Mouse (Mus musculus) monocyte, adult 5-6 weeks (primary cell): ENCODE measurements around the gene Decr2. TPM values are rescaled to one million over a fixed set of nuclear protein-coding genes. Genes with fewer than 3 reads are reported as not detected.
A peak's percentile ranks its signal among the peaks of the same experiment; 100 is the strongest.
"Not testable (repeated sequence)": the region's sequence is repeated elsewhere in the genome, so short reads cannot be mapped to it uniquely, and the experiment has no call there.

Experiments used
- ATAC-seq: fragments of 153-309, 156-312 bp; replicated peaks from 2 replicates; pipeline ENCODE4 v1.8.0; 2017; ENCODE audit warnings: mild to moderate bottlenecking; ENCODE audit not compliant: low TSS enrichment, insufficient number of reproducible peaks, severe bottlenecking, poor library complexity, low FRiP score
- total RNA-seq: library from RNA; stranded (forward); fragments of 200-1000, 200-491, 200-594 nt; gene quantifications from 3 replicates; pipeline ENCODE4 v1.2.3, GENCODE M21; 2017

Gene Decr2
- total RNA-seq, 1 experiment from 2014 or later, result 7.7 TPM

GRCm38 (mm10) chr17:26114461-26114860 lies 24.3 kb upstream of the Decr2 start:
- not testable (repeated sequence) for ATAC-seq

- ATAC-seq, result no peak
Observed at GRCm38 (mm10) chr17:26114061-26114460, 23.9 kb upstream of the Decr2 start.

- peak; percentile 58 for ATAC-seq
Observed at GRCm38 (mm10) chr17:26113181-26113948, 23.2 kb upstream of the Decr2 start, which contains the start of gene Tmem8. Tmem8 (plus strand) TSS chr17:26113299.

- peak; percentile 40 for ATAC-seq
Observed at GRCm38 (mm10) chr17:26112751-26113150, 22.6 kb upstream of the Decr2 start.

GRCm38 (mm10) chr17:26111722-26112121 lies 21.6 kb upstream of the Decr2 start:
- ATAC-seq, result no peak

- ATAC-seq, result no peak
Observed at GRCm38 (mm10) chr17:26111024-26111423, 20.9 kb upstream of the Decr2 start.

- ATAC-seq, result no peak
Observed at GRCm38 (mm10) chr17:26110156-26110555, 20.0 kb upstream of the Decr2 start.

- no peak for ATAC-seq
Observed at GRCm38 (mm10) chr17:26105619-26106018, 15.5 kb upstream of the Decr2 start.

GRCm38 (mm10) chr17:26101478-26101877 lies 11.3 kb upstream of the Decr2 start:
- ATAC-seq, result no peak

- ATAC-seq, result no peak
Observed at GRCm38 (mm10) chr17:26100166-26100565, 10.0 kb upstream of the Decr2 start.

- not testable (repeated sequence) for ATAC-seq
Observed at GRCm38 (mm10) chr17:26099316-26099715, 9.2 kb upstream of the Decr2 start.

GRCm38 (mm10) chr17:26098461-26098860 lies 8.3 kb upstream of the Decr2 start:
- no peak for ATAC-seq

GRCm38 (mm10) chr17:26095121-26095740 lies 5.1 kb upstream of the Decr2 start, which contains the start of gene Nme4:
Nme4 (minus strand) TSS chr17:26095602.
- no peak for ATAC-seq

- ATAC-seq, result no peak
Observed at GRCm38 (mm10) chr17:26094531-26095110, 4.5 kb upstream of the Decr2 start.

GRCm38 (mm10) chr17:26087059-26087564 lies 3.0 kb downstream of the Decr2 start:
- no peak for ATAC-seq

- ATAC-seq, result no peak
Observed at GRCm38 (mm10) chr17:26080867-26081266, 9.3 kb downstream of the Decr2 start.

GRCm38 (mm10) chr17:26078851-26079250 lies 11.3 kb downstream of the Decr2 start:
- no peak for ATAC-seq

- ATAC-seq, result no peak
Observed at GRCm38 (mm10) chr17:26075246-26075645, 14.9 kb downstream of the Decr2 start.

- no peak for ATAC-seq
Observed at GRCm38 (mm10) chr17:26070136-26070535, 20.0 kb downstream of the Decr2 start.
